Mouse (Mus musculus) ES-E14 (cell line): ENCODE measurements around the gene Gnaz.

Experiments
- CHD2 ChIP-seq: IDR thresholded peaks from 2 replicates; pipeline ENCODE4 v1.6.1; 2014; ENCODE audit warnings: mild to moderate bottlenecking, low read depth, low read length, inconsistent platforms
- HCFC1 ChIP-seq: IDR thresholded peaks from 2 replicates; pipeline ENCODE4 v1.6.1; 2012; ENCODE audit warnings: low read length, inconsistent platforms, borderline replicate concordance; ENCODE audit not compliant: insufficient read depth
- ZC3H11A ChIP-seq: IDR thresholded peaks from 2 replicates; pipeline ENCODE4 v1.6.1; 2012; ENCODE audit warnings: low read depth, mild to moderate bottlenecking, inconsistent platforms, low read length, borderline replicate concordance
- ZNF384 ChIP-seq: IDR thresholded peaks from 2 replicates; pipeline ENCODE4 v1.6.1; 2012; ENCODE audit warnings: low read depth, low read length, inconsistent platforms

DNA sequence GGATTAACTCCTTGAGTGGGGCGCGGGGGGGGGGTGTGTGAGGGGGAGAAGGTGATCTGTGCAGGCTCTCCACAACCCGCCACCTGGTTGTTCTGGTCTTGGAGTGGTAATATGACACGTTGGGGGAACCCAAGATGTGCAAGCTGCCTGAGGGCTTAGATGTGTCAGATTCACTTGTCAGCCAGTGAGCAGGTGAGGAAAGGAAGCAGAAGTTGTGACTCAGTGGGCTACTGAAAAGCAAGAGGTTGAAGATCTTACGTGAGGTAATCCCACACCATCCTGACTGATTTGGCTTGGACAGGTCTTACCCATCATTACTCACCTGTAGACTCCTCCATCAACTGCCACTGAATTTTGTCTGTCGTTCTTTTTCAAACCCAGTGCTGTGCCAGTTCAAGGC is 95.6 kb downstream of the Gnaz start:
- TF ChIP-seq ZC3H11A (no peak), HCFC1 (no peak), CHD2 (no peak), ZNF384 (no peak)
